Mouse (Mus musculus) cerebellum, adult 2 months (tissue): ENCODE measurements around the gene Psmd11.

Experiments
- CTCF ChIP-seq: fragments of 200-500 bp; IDR thresholded peaks from 2 replicates; pipeline ENCODE4 v1.5.1; 2011; ENCODE audit warnings: low read depth, mild to moderate bottlenecking, control low read depth, low read length, moderate library complexity, borderline replicate concordance; ENCODE audit not compliant: insufficient read depth
- POLR2A ChIP-seq: fragments of 200-500 bp; IDR thresholded peaks from 2 replicates; pipeline ENCODE4 v1.6.1; 2011; ENCODE audit warnings: low read length, control low read depth, borderline replicate concordance; ENCODE audit not compliant: insufficient read depth

DNA sequence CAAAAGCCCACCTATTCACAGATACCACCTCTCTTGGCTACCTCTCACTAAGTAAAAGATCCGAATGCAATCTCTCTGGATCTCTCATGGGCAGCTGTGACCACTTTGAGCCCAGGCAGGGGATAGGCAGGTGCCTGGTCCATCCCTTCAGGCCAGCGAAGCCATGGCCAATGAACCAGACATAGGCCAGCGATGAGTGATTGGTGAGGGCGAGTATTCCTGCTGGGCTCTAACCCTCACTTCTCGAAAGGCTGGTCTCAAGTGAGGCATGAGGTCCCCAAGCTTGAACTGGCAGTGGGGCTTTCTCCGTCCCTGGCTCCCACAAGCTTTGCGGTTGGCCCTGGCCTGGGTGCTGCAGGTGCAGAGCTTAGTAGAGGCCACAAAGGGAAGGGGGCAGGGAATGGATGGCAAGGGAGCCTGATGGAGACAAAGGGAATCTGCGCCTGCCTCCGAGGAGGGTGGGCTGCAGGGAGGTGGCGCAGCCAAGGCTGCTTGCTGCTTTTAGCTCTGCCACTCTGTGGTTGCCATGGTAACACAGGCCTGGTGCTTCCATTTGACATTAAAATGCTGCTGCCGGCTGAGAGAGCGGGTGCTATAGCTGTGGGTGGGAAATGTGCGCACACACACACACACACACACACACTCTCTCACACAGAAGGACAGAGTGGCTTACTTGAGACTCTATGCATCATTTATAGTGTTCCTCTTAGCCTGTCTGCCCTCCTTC lies 75.5 kb downstream of the Psmd11 start:
- TF ChIP-seq POLR2A (no peak), CTCF (no peak)
